Mouse (Mus musculus) heart, embryonic 14.5 days (tissue): ENCODE measurements around the gene Oasl1. TPM values are rescaled to one million over a fixed set of nuclear protein-coding genes. Genes with fewer than 3 reads are reported as not detected.
"Not testable (repeated sequence)": the region's sequence is repeated elsewhere in the genome, so short reads cannot be mapped to it uniquely, and the experiment has no call there.

Experiments
- ATAC-seq: fragments of 200-750 bp; cut with Nextera tagmentation; 2 replicates; pipeline ENCODE4 v1.8.0; 2017; ENCODE audit warnings: low read depth, moderate TSS enrichment; ENCODE audit not compliant: insufficient number of reproducible peaks, insufficient read depth, low FRiP score
- H3K27ac ChIP-seq, 2 experiments: fragments of 200-500 bp in 1 of 2; fragments of 300-500 bp in 1 of 2; sonication (generic) in 1 of 2; replicated peaks in 1 of 2; 2 replicates each; pipeline ENCODE4 v1.5.1; 2012 to 2014; ENCODE audit warnings: low read depth in 2 of 2, low read length in 2 of 2, control low read depth in 1 of 2, mild to moderate bottlenecking in 1 of 2, mixed read lengths in 1 of 2; ENCODE audit not compliant: control insufficient read depth in 1 of 2, insufficient read depth in 1 of 2
- H3K27me3 ChIP-seq: fragments of 300-500 bp; sonication (generic); 2 replicates; pipeline ENCODE4 v1.6.1; 2014; ENCODE audit warnings: mild to moderate bottlenecking, low read length, control low read depth; ENCODE audit not compliant: control insufficient read depth, insufficient read depth
- H3K36me3 ChIP-seq: fragments of 300-500 bp; sonication (generic); 2 replicates; pipeline ENCODE4 v1.6.1; 2014; ENCODE audit warnings: mild to moderate bottlenecking, control low read depth, low read length, mixed read lengths; ENCODE audit not compliant: control insufficient read depth, insufficient read depth
- H3K4me1 ChIP-seq, 2 experiments: fragments of 200-500 bp in 1 of 2; fragments of 300-500 bp in 1 of 2; sonication (generic) in 1 of 2; 2 replicates each; pipeline ENCODE4 v1.6.1; 2012 to 2014; ENCODE audit warnings: low read length in 2 of 2, control low read depth in 1 of 2, mixed read lengths in 1 of 2; ENCODE audit not compliant: control insufficient read depth in 2 of 2, insufficient read depth in 2 of 2
- H3K4me2 ChIP-seq: fragments of 300-500 bp; sonication (generic); 2 replicates; pipeline ENCODE4 v1.6.1; 2014; ENCODE audit warnings: mild to moderate bottlenecking, low read length
- H3K4me3 ChIP-seq, 2 experiments: fragments of 200-500 bp in 1 of 2; fragments of 300-500 bp in 1 of 2; sonication (generic) in 1 of 2; 2 replicates each; pipeline ENCODE4 v1.5.1; 2012 to 2014; ENCODE audit warnings: low read length in 2 of 2, mild to moderate bottlenecking in 2 of 2, control low read depth in 1 of 2, low read depth in 1 of 2, moderate library complexity in 1 of 2; ENCODE audit not compliant: control insufficient read depth in 1 of 2, insufficient read depth in 1 of 2
- H3K9ac ChIP-seq: fragments of 300-500 bp; sonication (generic); 2 replicates; pipeline ENCODE4 v1.6.1; 2014; ENCODE audit warnings: mild to moderate bottlenecking, low read length
- H3K9me3 ChIP-seq: fragments of 300-500 bp; sonication (generic); 2 replicates; pipeline ENCODE4 v1.6.1; 2016; ENCODE audit warnings: low read length, control low read depth; ENCODE audit not compliant: control insufficient read depth
- WGBS: fragments of 180-500 bp; shearing (Covaris S2); extraction: QIAGEN DNeasy Blood & Tissue Kit; methylation state at CpG from one replicate; pipeline ENCODE4 v1.1.7; 2014; 5-methylcytosine and 5-hydroxymethylcytosine counted together
- polyA plus RNA-seq: library from polyadenylated mRNA; unstranded; fragments of >200 nt; fragmentation: Nextera tagmentation; extraction: Ambion mirVana; gene quantifications from 2 replicates; pipeline ENCODE4 v1.2.1, GENCODE M21; 2014

The Oasl1 gene
- polyA plus RNA-seq, 1 experiment from 2014 or later = 0.45 TPM

DNA sequence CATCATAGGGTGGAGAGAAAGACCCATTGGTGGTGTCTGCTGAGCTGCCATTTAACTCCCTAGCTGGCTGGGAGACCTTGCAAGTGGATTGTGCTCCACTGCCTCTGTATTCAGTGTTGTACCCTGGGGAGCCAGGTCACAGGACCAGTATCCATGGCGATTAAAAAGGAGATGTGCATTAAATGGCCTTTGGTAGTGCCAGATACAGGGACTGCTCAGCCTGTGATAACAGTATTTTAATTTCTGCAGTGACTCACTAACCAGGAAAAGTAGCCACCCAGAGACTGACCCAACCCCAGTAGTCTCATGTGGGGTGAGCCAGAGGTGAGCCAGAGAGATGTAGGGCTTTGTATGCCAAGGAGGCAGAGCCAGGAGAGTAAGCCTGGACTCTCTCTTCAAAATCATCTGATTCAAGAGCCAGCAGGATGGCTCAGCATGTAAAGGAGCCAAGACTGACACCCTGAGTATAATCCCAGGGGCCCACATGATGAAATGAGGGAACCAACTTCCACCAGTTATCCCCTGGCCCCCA lies 3.2 kb downstream of the Oasl1 start:
- 66% methylated on average over 1 of the region's 1 CpGs for WGBS

GRCm38 (mm10) chr5:114926753-114927152 lies 3.7 kb downstream of the Oasl1 start:
- Histone ChIP-seq H3K4me2 (no peak overlapping the region), H3K36me3 (no peaks in the 10 kb centered on the region), H3K4me3 (no peak overlapping the region), H3K9me3 (0 out of 2 replicates have a peak, but pooled peaks cover 4% of the 10 kb centered on the region), H3K27me3 (no peaks in the 10 kb centered on the region), H3K27ac (no peak overlapping the region), H3K4me1 (peaks cover 3 to 6% of the 10 kb centered on the region in 2 experiments; a peak in 2 of 4 replicates), H3K9ac (no peak overlapping the region)
- no peak for ATAC-seq
- 76% methylated on average over 9 of the region's 9 CpGs for WGBS

More for the DNA sequence above, 3.2 kb downstream of the Oasl1 start:
- Histone ChIP-seq H3K9me3 (0 out of 2 replicates have a peak, but pooled peaks cover 4% of the 10 kb centered on the region), H3K4me2 (no peak overlapping the region), H3K4me3 (no peak overlapping the region), H3K27me3 (no peaks in the 10 kb centered on the region), H3K4me1 (peaks cover 3 to 6% of the 10 kb centered on the region in 2 experiments; a peak in 2 of 4 replicates), H3K27ac (no peak overlapping the region), H3K36me3 (no peaks in the 10 kb centered on the region), H3K9ac (no peak overlapping the region)
- no peak for ATAC-seq

GRCm38 (mm10) chr5:114931626-114932025 lies 8.6 kb downstream of the Oasl1 start:
- H3K4me3 ChIP-seq = no peak overlapping the region
- H3K36me3 ChIP-seq = no peaks in the 10 kb centered on the region
- no peaks in the 10 kb centered on the region for H3K9me3 ChIP-seq
- H3K4me1 ChIP-seq = no peaks in the 10 kb centered on the region
- WGBS = 56% methylated on average over 5 of the region's 5 CpGs
- ATAC-seq = no peak
- no peak overlapping the region for H3K27ac ChIP-seq
- no peak overlapping the region for H3K9ac ChIP-seq
- no peak overlapping the region for H3K4me2 ChIP-seq
- no peaks in the 10 kb centered on the region for H3K27me3 ChIP-seq

DNA sequence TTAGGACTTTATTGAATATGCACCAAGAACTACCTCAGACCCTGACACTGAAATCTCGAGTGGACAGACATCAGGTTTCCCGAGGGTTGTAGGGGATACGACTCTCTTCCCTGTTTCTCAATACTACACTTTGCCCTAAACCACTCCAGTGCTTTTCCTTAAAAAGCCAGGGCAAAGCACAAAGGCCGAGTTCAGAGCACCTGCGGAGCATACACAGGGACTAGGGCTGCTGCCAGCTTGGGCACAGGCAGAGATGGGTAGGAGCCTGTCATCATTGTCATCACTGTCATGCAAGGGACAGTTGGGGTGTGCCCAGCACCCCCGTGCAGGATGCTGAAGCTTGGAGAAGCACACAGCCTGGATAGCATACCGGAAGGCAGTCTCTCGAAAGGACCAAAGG lies 10.2 kb downstream of the Oasl1 start:
- Histone ChIP-seq H3K9ac (no peak overlapping the region), H3K27me3 (no peaks in the 10 kb centered on the region), H3K4me3 (no peak overlapping the region), H3K9me3 (no peaks in the 10 kb centered on the region), H3K27ac (no peak overlapping the region), H3K4me2 (no peak overlapping the region), H3K36me3 (no peaks in the 10 kb centered on the region), H3K4me1 (no peaks in the 10 kb centered on the region)
- WGBS = 78% methylated on average over 8 of the region's 8 CpGs
- ATAC-seq = no peak

DNA sequence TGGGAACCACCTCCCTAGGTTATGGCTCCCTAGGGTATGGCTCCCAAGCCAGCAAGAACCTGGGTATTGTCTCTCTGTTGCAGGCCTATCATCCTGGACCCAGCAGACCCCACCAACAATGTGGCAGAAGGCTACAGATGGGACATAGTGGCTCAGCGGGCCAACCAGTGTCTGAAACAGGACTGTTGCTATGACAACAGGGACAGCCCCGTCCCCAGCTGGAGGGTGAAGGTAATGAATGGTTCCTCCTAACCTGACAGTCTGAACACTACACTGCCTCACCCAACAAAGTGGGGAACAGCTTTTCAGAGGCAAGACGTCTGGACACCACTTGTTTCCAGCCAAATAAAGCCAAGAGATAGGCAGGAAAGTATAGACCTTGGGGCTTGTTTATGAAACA lies 12.8 kb downstream of the Oasl1 start:
- Histone ChIP-seq H3K9me3 (no peaks in the 10 kb centered on the region), H3K9ac (no peak overlapping the region), H3K27ac (no peak overlapping the region), H3K4me1 (no peaks in the 10 kb centered on the region), H3K4me3 (no peak overlapping the region), H3K27me3 (no peaks in the 10 kb centered on the region), H3K36me3 (no peaks in the 10 kb centered on the region), H3K4me2 (no peak overlapping the region)
- WGBS = 43% methylated on average over 3 of the region's 3 CpGs
- no peak for ATAC-seq

GRCm38 (mm10) chr5:114941138-114941537 lies 18.1 kb downstream of the Oasl1 start:
- H3K27me3 ChIP-seq, ATAC-seq, H3K9ac ChIP-seq, H3K4me1 ChIP-seq, H3K27ac ChIP-seq, H3K9me3 ChIP-seq, H3K36me3 ChIP-seq, H3K4me3 ChIP-seq: not testable (repeated sequence)
- peak overlapping the region; percentile 91; the same call in 1 of the 2 replicates for H3K4me2 ChIP-seq
- 51% methylated on average over 3 of the region's 3 CpGs for WGBS

- ATAC-seq = peak; percentile 80
- H3K4me2 ChIP-seq = peak within 1 kb of the TSS; percentile 91
- H3K27ac ChIP-seq = peak within 1 kb of the TSS; percentile 61 to 82
- peaks cover 17% of the 10 kb centered on the region for H3K36me3 ChIP-seq
- H3K9me3 ChIP-seq = no peaks in the 10 kb centered on the region
- no peaks in the 10 kb centered on the region for H3K27me3 ChIP-seq
- peak within 1 kb of the TSS; percentile 96 for H3K9ac ChIP-seq
- 2% methylated on average over 39 of the region's 39 CpGs for WGBS
- H3K4me3 ChIP-seq = peak within 1 kb of the TSS; percentile 80 to 94
- peaks cover 0 to 6% of the 10 kb centered on the region in 2 experiments; a peak in 1 of 4 replicates for H3K4me1 ChIP-seq
These were observed 19.2 kb downstream of the Oasl1 start, which contains the start of gene 2210016L21Rik for GRCm38 (mm10) chr5:114942074-114942765. 2210016L21Rik (plus strand) TSS chr5:114942158.
